In the genomic region with DNA sequence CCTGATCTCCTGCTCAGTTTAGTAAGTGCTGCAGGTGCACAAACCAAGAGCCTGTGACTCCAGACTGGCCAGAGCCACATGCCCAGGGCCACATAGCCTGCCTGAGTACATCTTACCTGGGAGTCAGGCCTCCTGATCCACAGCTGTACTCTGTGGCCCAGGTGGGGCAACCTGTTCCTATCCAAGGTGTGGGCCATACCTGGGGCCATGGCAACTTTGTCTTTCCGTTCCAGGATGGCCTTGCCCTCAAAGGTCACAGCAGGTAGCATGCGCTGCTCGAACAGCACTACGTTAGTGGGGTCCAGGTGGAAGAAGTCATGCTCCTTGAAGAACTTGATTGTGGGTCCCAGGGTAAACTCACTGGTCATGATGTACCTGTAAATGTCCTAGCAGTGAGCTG, we compare ENCODE assay signal across 9 mouse cellular contexts. TPM values are rescaled to one million over a fixed set of nuclear protein-coding genes. Genes with fewer than 3 reads are reported as not detected.
DNase-seq lines count a peak whose midpoint lies in the region; ATAC-seq and TF ChIP-seq lines count a peak whose summit lies in the region.
"Had no signal": no experiment of that assay in that cellular context is flagged by ENCODE, and none has a peak within 500 bp of the region (broad histone marks: within the 10 kb centered on the region; RNA-seq: fewer than 3 reads in every experiment).

No protein-coding gene starts in this region.

- peaks cover 18% of the 10 kb centered on the region for H3K4me1 ChIP-seq in kidney, embryonic 16.5 days (ENCODE audit: insufficient read depth, low read length)
- H3K4me1 ChIP-seq in bone marrow, adult 2 months (ENCODE audit: control insufficient read depth, insufficient read depth, low read length): peaks cover 3% of the 10 kb centered on the region
- peaks cover 18% of the 10 kb centered on the region; the same call in 1 of the 2 replicates for H3K4me1 ChIP-seq in embryonic facial prominence, embryonic 15.5 days
- H3K4me1 ChIP-seq in liver, embryonic 15.5 days (replicated peaks): peaks cover 27% of the 10 kb centered on the region

- TF ChIP-seq POLR2A in bone marrow, adult 2 months (IDR thresholded peaks at IDR 0.05; ENCODE audit: borderline replicate concordance, control insufficient read depth, low read depth, low read length): no peak

- no peak for TF ChIP-seq CTCF in bone marrow, adult 2 months (IDR thresholded peaks at IDR 0.05; ENCODE audit: control insufficient read depth, insufficient read depth, low read length)
- no peak for TF ChIP-seq CTCF in layer of hippocampus, adult 2 months (conservative IDR thresholded peaks at IDR 0.05)

- no peak overlapping the region for H3K9ac ChIP-seq in kidney, embryonic 16.5 days (replicated peaks; ENCODE audit: low read length)
- H3K9ac ChIP-seq in embryonic facial prominence, embryonic 15.5 days: no peak overlapping the region
- no peak overlapping the region; the same call in 1 of the 2 replicates for H3K9ac ChIP-seq in liver, embryonic 15.5 days

- no peak for DNase-seq in kidney, postnatal 4 days
- DNase-seq in urinary bladder, postnatal 14 days (ENCODE audit: low spot score): no peak
- DNase-seq in layer of hippocampus, adult 2 months (ENCODE audit: low spot score in 2 of 2): no peak
- DNase-seq: cerebellum, adult 11 months had no signal

- peak overlapping the region; percentile 75; the same call in 1 of the 2 replicates for H3K4me3 ChIP-seq in kidney, embryonic 16.5 days (ENCODE audit: low read length)
- H3K4me3 ChIP-seq in bone marrow, adult 2 months (replicated peaks; ENCODE audit: control insufficient read depth, low read depth, low read length): peak overlapping the region; percentile 83
- H3K4me3 ChIP-seq in embryonic facial prominence, embryonic 15.5 days (replicated peaks): peak overlapping the region; percentile 69; the same call in 1 of the 2 replicates
- H3K4me3 ChIP-seq in liver, embryonic 15.5 days (replicated peaks): peak overlapping the region; percentile 66
- no peak overlapping the region for H3K4me3 ChIP-seq in layer of hippocampus, adult 2 months

- no peaks in the 10 kb centered on the region for H3K27me3 ChIP-seq in kidney, embryonic 16.5 days (ENCODE audit: insufficient read depth, low read length)
- H3K27me3 ChIP-seq in embryonic facial prominence, embryonic 15.5 days: peaks cover 10% of the 10 kb centered on the region
- peaks cover 24% of the 10 kb centered on the region for H3K27me3 ChIP-seq in liver, embryonic 15.5 days

- peak overlapping the region; percentile 98 for H3K4me2 ChIP-seq in kidney, embryonic 16.5 days (replicated peaks; ENCODE audit: low read depth, low read length)
- peak overlapping the region; percentile 98 for H3K4me2 ChIP-seq in embryonic facial prominence, embryonic 15.5 days (replicated peaks)
- H3K4me2 ChIP-seq in liver, embryonic 15.5 days: peak overlapping the region; percentile 91

- 91% methylated on average over 4 of the region's 4 CpGs for WGBS in kidney, embryonic 16.5 days
- WGBS in bone marrow, adult 2 months: 87% methylated on average over 4 of the region's 4 CpGs
- WGBS in embryonic facial prominence, embryonic 15.5 days: 89% methylated on average over 4 of the region's 4 CpGs
- WGBS in liver, embryonic 15.5 days (ENCODE audit: insufficient replicate concordance): 85% methylated on average over 4 of the region's 4 CpGs

- no peaks in the 10 kb centered on the region for H3K9me3 ChIP-seq in kidney, embryonic 16.5 days (ENCODE audit: low read length)
- no peaks in the 10 kb centered on the region for H3K9me3 ChIP-seq in embryonic facial prominence, embryonic 15.5 days (replicated peaks)
- no peaks in the 10 kb centered on the region for H3K9me3 ChIP-seq in liver, embryonic 15.5 days (replicated peaks)

- no peaks in the 10 kb centered on the region for H3K36me3 ChIP-seq in kidney, embryonic 16.5 days (ENCODE audit: insufficient read depth, low read length)
- H3K36me3 ChIP-seq in embryonic facial prominence, embryonic 15.5 days: no peaks in the 10 kb centered on the region; the same call in 1 of the 2 replicates
- no peaks in the 10 kb centered on the region for H3K36me3 ChIP-seq in liver, embryonic 15.5 days (replicated peaks)

- no peak overlapping the region for H3K27ac ChIP-seq in kidney, embryonic 16.5 days (ENCODE audit: low read length)
- no peak overlapping the region for H3K27ac ChIP-seq in bone marrow, adult 2 months (ENCODE audit: control insufficient read depth, insufficient read depth, low read depth, low read length, poor library complexity)
- H3K27ac ChIP-seq in embryonic facial prominence, embryonic 15.5 days (replicated peaks): no peak overlapping the region
- H3K27ac ChIP-seq in liver, embryonic 15.5 days (replicated peaks): no peak overlapping the region
- no peak overlapping the region for H3K27ac ChIP-seq in layer of hippocampus, adult 2 months

- no peak for ATAC-seq in kidney, embryonic 16.5 days (ENCODE audit: low FRiP score, low TSS enrichment)
- ATAC-seq in embryonic facial prominence, embryonic 15.5 days (ENCODE audit: insufficient number of reproducible peaks, low FRiP score, low TSS enrichment, low read depth): no peak
- no peak for ATAC-seq in liver, embryonic 15.5 days (ENCODE audit: insufficient read depth)

RNA-seq across cellular contexts. Expression of a gene that starts 1.2 kb away (rescaled TPM):
- 38.9 and 49.2 TPM in 2 replicates for polyA plus RNA-seq in kidney, embryonic 16.5 days (2015; fragmentation: Nextera tagmentation; extraction: Ambion mirVana)
- polyA plus RNA-seq in bone marrow, adult 2 months (2011; ENCODE audit: insufficient read depth, insufficient read length, low replicate concordance, missing spikeins): 20.1 and 62.6 TPM in 2 replicates
- polyA plus RNA-seq in embryonic facial prominence, embryonic 15.5 days (2015; fragmentation: Nextera tagmentation; extraction: Ambion mirVana): 18.4 and 21.7 TPM in 2 replicates
- 15.1 and 15.4 TPM in 2 replicates for polyA plus RNA-seq in liver, embryonic 15.5 days (2015; fragmentation: Nextera tagmentation; extraction: Ambion mirVana)
- total RNA-seq in layer of hippocampus, adult 2 months (2021): 10 to 100 TPM; 14.6 to 19.8 TPM

RNA-seq across cellular contexts. Expression of a gene that starts 7.8 kb away (rescaled TPM):
- 39.3 and 41.2 TPM in 2 replicates for polyA plus RNA-seq in kidney, embryonic 16.5 days (2015; fragmentation: Nextera tagmentation; extraction: Ambion mirVana)
- polyA plus RNA-seq in bone marrow, adult 2 months (2011; ENCODE audit: insufficient read depth, insufficient read length, low replicate concordance, missing spikeins): 13.7 and 27.3 TPM in 2 replicates
- 29.2 and 32.8 TPM in 2 replicates for polyA plus RNA-seq in embryonic facial prominence, embryonic 15.5 days (2015; fragmentation: Nextera tagmentation; extraction: Ambion mirVana)
- polyA plus RNA-seq in liver, embryonic 15.5 days (2015; fragmentation: Nextera tagmentation; extraction: Ambion mirVana): 18.5 and 19.5 TPM in 2 replicates
- 1 to 10 TPM; 3.0 to 4.0 TPM for total RNA-seq in layer of hippocampus, adult 2 months (2021)

RNA-seq across cellular contexts. Expression of a gene that starts 8.2 kb away (rescaled TPM):
- polyA plus RNA-seq in kidney, embryonic 16.5 days (2015; fragmentation: Nextera tagmentation; extraction: Ambion mirVana): 32.8 and 33.2 TPM in 2 replicates
- polyA plus RNA-seq in bone marrow, adult 2 months (2011; ENCODE audit: insufficient read depth, insufficient read length, low replicate concordance, missing spikeins): 22.8 and 29.5 TPM in 2 replicates
- polyA plus RNA-seq in embryonic facial prominence, embryonic 15.5 days (2015; fragmentation: Nextera tagmentation; extraction: Ambion mirVana): 24.6 and 25.5 TPM in 2 replicates
- 11.5 and 14.7 TPM in 2 replicates for polyA plus RNA-seq in liver, embryonic 15.5 days (2015; fragmentation: Nextera tagmentation; extraction: Ambion mirVana)
- 10 to 100 TPM; 32.1 to 36.2 TPM for total RNA-seq in layer of hippocampus, adult 2 months (2021)

RNA-seq across cellular contexts. Expression of a gene that starts 31.4 kb away (rescaled TPM):
- 5.5 and 6.4 TPM in 2 replicates for polyA plus RNA-seq in kidney, embryonic 16.5 days (2015; fragmentation: Nextera tagmentation; extraction: Ambion mirVana)
- 0.54 TPM in 1 of 2 replicates, not detected in the other for polyA plus RNA-seq in bone marrow, adult 2 months (2011; ENCODE audit: insufficient read depth, insufficient read length, low replicate concordance, missing spikeins)
- 7.4 and 9.0 TPM in 2 replicates for polyA plus RNA-seq in embryonic facial prominence, embryonic 15.5 days (2015; fragmentation: Nextera tagmentation; extraction: Ambion mirVana)
- polyA plus RNA-seq in liver, embryonic 15.5 days (2015; fragmentation: Nextera tagmentation; extraction: Ambion mirVana): 0.58 and 0.71 TPM in 2 replicates
- 10 to 100 TPM; 14.6 to 16.6 TPM for total RNA-seq in layer of hippocampus, adult 2 months (2021)
- polyA plus RNA-seq: neural tube, embryonic 11.5 days had no signal

RNA-seq across cellular contexts. Expression of a gene that starts 32.2 kb away (rescaled TPM):
- polyA plus RNA-seq in kidney, embryonic 16.5 days (2015; fragmentation: Nextera tagmentation; extraction: Ambion mirVana): 53.7 and 57.5 TPM in 2 replicates
- 25.9 and 33.0 TPM in 2 replicates for polyA plus RNA-seq in bone marrow, adult 2 months (2011; ENCODE audit: insufficient read depth, insufficient read length, low replicate concordance, missing spikeins)
- 54.4 and 55.5 TPM in 2 replicates for polyA plus RNA-seq in embryonic facial prominence, embryonic 15.5 days (2015; fragmentation: Nextera tagmentation; extraction: Ambion mirVana)
- 15.9 and 17.1 TPM in 2 replicates for polyA plus RNA-seq in liver, embryonic 15.5 days (2015; fragmentation: Nextera tagmentation; extraction: Ambion mirVana)
- total RNA-seq in layer of hippocampus, adult 2 months (2021): 10 to 100 TPM; 56.4 to 58.0 TPM
